Mouse (Mus musculus): Measurements from ENCODE around the gene Resp18.

The Resp18 gene

GRCm38 (mm10) chr1:75278228-75278627 is at the start of gene Resp18:
Resp18 (minus strand) TSS chr1:75278415.
- no peak for DNase-seq (ENCODE audit: low spot score)

- no peak for DNase-seq (ENCODE audit: low spot score)
Observed at GRCm38 (mm10) chr1:75327461-75327860, 49.2 kb upstream of the Resp18 start.

- no peak for DNase-seq (ENCODE audit: low spot score)
Observed at GRCm38 (mm10) chr1:75319166-75319565, 41.0 kb upstream of the Resp18 start.

GRCm38 (mm10) chr1:75318736-75319135 is 40.5 kb upstream of the Resp18 start:
- no peak for DNase-seq (ENCODE audit: low spot score)

- no peak for DNase-seq (ENCODE audit: low spot score)
Observed at GRCm38 (mm10) chr1:75318301-75318700, 40.1 kb upstream of the Resp18 start.

GRCm38 (mm10) chr1:75317241-75318201 is 39.3 kb upstream of the Resp18 start, which contains the start of gene Dnpep:
Dnpep (minus strand) TSS chr1:75317990.
- DNase-seq (ENCODE audit: low spot score), result peak; percentile 100

GRCm38 (mm10) chr1:75316861-75317240 is 38.6 kb upstream of the Resp18 start:
- DNase-seq (ENCODE audit: low spot score), result peak; percentile 88

- DNase-seq (ENCODE audit: low spot score), result peak; percentile 36
Observed at GRCm38 (mm10) chr1:75315456-75316365, 37.5 kb upstream of the Resp18 start.

GRCm38 (mm10) chr1:75315011-75315410 is 36.8 kb upstream of the Resp18 start:
- no peak for DNase-seq (ENCODE audit: low spot score)

GRCm38 (mm10) chr1:75311694-75312093 is 33.5 kb upstream of the Resp18 start:
- DNase-seq (ENCODE audit: low spot score), result no peak

- DNase-seq (ENCODE audit: low spot score), result no peak
Observed at GRCm38 (mm10) chr1:75304662-75305061, 26.4 kb upstream of the Resp18 start.

GRCm38 (mm10) chr1:75294294-75294693 is 16.1 kb upstream of the Resp18 start:
- DNase-seq (ENCODE audit: low spot score), result no peak

- no peak for DNase-seq (ENCODE audit: low spot score)
Observed at GRCm38 (mm10) chr1:75293331-75293701, 15.1 kb upstream of the Resp18 start.

GRCm38 (mm10) chr1:75292476-75293330 is 14.5 kb upstream of the Resp18 start:
- no peak for DNase-seq (ENCODE audit: low spot score)

GRCm38 (mm10) chr1:75291321-75291720 is 13.1 kb upstream of the Resp18 start:
- no peak for DNase-seq (ENCODE audit: low spot score)

GRCm38 (mm10) chr1:75290582-75290981 is 12.4 kb upstream of the Resp18 start:
- no peak for DNase-seq (ENCODE audit: low spot score)

- DNase-seq (ENCODE audit: low spot score), result no peak
Observed at GRCm38 (mm10) chr1:75289888-75290431, 11.7 kb upstream of the Resp18 start.

GRCm38 (mm10) chr1:75289376-75289775 is 11.2 kb upstream of the Resp18 start:
- no peak for DNase-seq (ENCODE audit: low spot score)

GRCm38 (mm10) chr1:75284911-75285310 is 6.7 kb upstream of the Resp18 start:
- DNase-seq (ENCODE audit: low spot score), result no peak

- no peak for DNase-seq (ENCODE audit: low spot score)
Observed at GRCm38 (mm10) chr1:75283017-75283416, 4.8 kb upstream of the Resp18 start.

All from testis, postnatal 14 days (tissue).